Mouse (Mus musculus) liver, adult (tissue): ENCODE results near the gene Hypk.
"Not testable (repeated sequence)": the region's sequence is repeated elsewhere in the genome, so short reads cannot be mapped to it uniquely, and the experiment has no call there.

ENCODE experiments used
- GATA4 ChIP-seq: IDR thresholded peaks from 2 replicates; pipeline ENCODE4 v1.6.1; 2014; ENCODE audit warnings: mild to moderate bottlenecking, low read length; ENCODE audit not compliant: insufficient replicate concordance

Gene Hypk

DNA sequence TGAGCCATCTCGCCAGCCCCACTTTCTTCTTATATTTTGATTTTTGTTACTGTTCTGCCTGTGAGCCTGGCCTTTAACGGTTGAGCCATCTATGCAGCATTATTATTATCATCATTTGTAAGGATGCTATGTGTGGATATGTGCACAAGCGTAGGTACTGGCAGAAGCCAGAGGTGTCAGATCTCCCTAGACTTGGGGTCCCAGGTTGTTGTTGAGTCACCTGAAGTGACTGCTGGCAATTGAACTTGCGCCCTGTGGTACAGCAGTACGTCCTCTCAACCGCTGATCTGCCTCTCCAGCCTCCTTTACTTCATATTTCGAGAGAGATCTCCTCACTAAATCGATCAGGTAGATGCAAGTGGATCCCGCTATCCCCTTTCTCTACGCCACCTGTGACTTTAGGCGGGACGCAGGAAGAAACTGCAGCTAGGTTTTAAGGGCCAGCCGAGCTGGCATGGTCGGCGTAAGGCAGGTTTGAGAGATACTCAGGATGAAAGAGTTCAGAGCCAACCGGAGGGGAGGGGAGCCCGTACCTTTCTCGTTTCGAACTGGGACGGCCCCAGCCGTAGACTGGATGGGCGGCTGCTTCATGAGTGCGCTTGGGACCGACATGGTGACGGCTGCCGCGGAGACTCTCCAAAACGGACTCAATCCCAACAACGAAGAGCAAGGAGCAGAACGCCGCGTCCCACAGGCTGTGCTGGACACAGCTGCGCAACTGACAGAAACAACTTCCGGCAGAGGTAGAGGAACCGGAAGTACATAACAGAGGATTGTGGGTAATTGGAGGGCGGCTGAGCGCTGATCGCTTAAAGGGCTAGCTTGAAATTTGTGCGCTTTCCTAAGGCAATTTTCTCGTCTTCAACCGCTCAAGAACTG, 20.4 kb downstream of the Hypk start, which contains the start of gene Mfap1b:
Gene Mfap1b (minus strand): TSS at position 767 of the 879 bp plus-strand sequence.
- TF ChIP-seq GATA4 = not testable (repeated sequence)

DNA sequence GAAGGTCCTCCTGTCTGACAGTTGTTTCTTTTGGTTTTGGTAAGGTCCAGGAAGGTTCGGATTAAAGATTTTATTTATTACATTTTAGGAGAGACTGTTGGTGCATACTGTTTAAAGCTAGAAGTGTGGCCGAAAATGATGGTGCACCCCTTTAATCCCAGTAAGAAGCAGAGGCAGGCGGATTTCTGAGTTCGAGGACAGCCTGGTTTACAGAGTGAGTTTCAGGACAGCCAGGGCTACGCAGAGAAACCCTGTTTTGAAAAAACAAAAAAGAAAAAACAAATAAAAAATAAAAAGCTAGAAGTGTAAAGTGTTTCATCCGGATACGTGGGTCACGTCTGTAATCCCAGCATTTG, 21.1 kb downstream of the Hypk start:
- TF ChIP-seq GATA4 = no peak

DNA sequence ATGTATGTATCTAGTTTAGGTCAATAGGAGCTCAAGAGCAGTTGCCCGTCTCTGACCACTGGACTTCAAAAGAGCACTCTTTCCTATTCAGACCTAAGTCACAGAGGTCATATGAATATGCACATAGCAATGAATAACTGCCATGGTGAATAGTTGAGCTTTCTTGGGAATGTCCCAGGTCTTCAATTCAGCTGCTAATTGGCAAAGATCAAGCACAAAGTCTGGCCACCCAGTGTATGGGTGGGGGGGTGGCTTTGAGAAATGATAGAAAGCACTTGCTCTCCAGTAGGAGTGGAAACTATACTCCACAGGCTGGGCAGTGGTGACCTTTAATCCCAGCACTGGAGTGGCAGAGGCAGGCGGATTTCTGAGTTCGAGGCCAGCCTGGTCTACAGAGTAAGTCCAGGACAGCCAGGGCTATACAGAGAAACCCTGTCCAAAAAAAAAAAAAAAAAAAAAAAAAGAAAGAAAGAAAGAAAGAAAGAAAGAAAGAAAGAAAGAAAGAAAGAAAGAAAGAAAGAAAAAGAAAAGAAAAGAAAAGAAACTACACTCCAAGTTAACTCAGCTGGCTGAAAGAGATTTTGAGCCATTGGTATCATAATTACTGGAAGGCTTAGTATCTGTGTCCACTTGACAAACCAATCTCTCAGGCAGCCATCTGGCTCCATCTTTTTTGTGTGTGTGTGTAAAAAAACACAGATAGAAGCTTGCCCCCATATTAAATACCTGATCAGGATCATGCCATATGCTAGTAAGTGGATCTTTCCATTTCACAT, 24.6 kb downstream of the Hypk start:
- no peak for TF ChIP-seq GATA4

DNA sequence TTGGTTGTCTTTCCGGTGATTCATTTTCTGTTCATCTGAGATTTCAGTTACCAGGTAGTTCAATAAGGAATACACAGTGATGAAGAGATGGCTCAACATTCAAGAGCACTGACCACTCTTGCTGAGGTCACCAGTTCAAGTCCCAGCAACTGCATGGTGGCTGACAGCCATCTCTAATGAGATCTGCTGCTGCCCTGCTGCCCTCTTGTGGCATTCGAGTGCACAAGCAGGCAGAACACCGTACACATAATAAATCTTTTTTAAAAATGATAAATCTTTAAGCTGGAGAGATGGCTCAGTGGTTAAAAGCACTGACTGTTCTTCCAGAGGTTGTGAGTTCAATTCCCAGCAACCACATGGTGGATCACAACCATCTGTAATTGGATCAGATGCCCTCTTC, 27.4 kb downstream of the Hypk start:
- TF ChIP-seq GATA4 = no peak

DNA sequence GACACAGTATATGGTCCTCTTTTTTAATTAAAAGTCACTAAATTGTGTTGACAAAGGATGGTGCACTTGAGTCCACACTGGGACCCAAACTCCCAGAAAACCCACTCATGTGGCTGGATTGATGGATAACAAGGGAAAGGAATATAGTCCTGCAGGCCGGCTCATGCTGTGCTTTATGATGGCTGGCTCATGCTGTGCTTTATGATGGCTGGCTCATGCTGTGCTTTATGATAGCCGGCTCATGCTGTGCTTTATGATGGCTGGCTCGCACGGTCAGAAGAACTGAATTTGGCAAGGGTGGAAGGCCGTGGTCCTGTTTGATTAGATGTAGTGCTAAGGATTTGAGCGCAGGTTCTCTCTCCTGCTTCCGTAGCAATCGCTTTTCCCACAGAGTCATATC, 30.5 kb downstream of the Hypk start:
- TF ChIP-seq GATA4 = no peak

DNA sequence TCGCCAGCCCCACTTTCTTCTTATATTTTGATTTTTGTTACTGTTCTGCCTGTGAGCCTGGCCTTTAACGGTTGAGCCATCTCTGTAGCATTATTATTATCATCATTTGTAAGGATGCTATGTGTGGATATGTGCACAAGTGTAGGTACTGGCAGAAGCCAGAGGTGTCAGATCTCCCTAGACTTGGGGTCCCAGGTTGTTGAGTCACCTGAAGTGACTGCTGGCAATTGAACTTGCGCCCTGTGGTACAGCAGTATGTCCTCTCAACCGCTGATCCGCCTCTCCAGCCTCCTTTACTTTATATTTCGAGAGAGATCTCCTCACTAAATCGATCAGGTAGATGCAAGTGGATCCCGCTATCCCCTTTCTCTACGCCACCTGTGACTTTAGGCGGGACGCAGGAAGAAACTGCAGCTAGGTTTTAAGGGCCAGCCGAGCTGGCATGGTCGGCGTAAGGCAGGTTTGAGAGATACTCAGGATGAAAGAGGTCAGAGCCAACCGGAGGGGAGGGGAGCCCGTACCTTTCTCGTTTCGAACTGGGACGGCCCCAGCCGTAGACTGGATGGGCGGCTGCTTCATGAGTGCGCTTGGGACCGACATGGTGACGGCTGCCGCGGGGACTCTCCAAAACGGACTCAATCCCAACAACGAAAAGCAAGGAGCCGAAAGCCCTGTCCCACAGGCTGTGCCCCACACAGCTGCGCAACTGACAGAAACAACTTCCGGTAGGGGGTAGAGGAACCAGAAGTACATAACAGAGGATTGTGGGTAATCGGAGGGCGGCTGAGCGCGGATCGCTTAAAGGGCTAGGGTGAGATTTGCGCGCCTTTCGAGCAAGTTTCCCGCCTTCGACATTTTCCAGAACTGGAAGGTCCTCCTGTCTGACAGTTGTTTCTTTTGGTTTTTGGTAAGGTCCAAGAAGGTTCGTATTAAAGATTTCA, 53.1 kb downstream of the Hypk start, which contains the start of the genes Mfap1a and Wdr76:
Gene Mfap1a (minus strand): TSS at position 724 of the 941 bp plus-strand sequence.
Gene Wdr76 (plus strand): TSS at position 782 of the 941 bp plus-strand sequence.
- not testable (repeated sequence) for TF ChIP-seq GATA4

DNA sequence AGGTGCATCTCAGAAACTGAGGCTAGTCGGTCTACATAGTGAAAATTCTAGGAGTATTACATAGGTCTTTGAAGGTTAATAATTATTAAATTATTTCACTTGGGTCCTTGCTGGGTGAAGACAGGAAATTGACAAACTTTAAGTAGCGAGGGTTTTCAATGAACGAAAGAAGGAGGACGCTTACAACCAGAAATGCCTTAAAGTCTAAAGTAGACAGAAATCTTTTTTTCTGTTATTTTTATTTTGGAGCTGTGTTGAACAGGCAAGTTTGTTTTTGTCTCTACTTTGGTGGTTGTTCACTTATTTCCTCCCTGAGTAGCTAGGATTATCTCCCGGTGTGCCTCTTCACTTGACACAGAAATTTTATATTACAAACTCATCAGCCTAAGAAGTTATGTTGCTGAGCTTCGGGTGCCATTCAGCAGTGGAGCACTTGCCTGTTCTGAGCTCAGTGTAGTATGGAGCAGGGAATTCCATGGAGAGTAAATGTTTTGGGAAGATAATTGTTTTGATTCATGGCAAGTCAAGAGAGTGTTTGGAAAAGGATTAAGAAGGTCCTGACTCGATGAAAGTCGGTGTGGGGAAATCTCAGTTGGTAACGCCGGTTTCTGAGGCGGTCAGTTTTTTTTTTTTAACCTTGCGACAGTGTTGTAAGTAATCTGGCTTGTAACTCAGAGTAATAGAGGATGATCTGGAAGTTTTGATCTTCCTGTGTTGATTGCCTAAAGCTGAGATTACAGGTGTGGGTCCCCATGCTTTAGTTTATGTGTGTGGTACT, 54.3 kb downstream of the Hypk start:
- TF ChIP-seq GATA4 = no peak

DNA sequence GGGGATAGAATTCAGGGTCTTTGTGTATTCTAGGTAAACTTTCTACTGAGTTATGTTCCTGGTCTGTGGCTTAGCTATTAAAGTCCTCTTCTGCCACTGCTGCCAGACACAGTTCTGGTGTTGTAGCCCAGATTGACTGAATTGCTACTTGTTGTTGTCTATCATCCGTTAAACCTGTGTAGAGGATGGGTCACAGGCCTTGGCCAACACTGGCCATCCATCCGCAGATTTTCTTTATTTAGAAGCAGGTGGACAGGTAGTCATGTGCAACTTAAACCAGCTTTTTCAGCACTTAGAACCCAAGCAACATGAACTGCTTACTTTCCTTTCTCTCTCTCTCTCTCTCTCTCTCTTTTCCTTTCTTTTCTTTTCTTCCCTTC, 54.9 kb downstream of the Hypk start:
- no peak for TF ChIP-seq GATA4
